Mouse (Mus musculus) midbrain, embryonic 14.5 days (tissue): ENCODE measurements around the gene Lrriq1. TPM values are rescaled to one million over a fixed set of nuclear protein-coding genes. Genes with fewer than 3 reads are reported as not detected.

Experiments used
- ATAC-seq: fragments of 200-750 bp; cut with Nextera tagmentation; 2 replicates; pipeline ENCODE4 v1.8.0; 2017; ENCODE audit warnings: moderate number of reproducible peaks, moderate library complexity; ENCODE audit not compliant: low FRiP score, low TSS enrichment
- DNase-seq: peaks from one replicate; pipeline ENCODE4 v3.0.0-alpha.2; 2015
- H3K27ac ChIP-seq: fragments of 300-500 bp; sonication (generic); replicated peaks from 2 replicates; pipeline ENCODE4 v1.5.1; 2014; ENCODE audit warnings: mild to moderate bottlenecking, low read depth, low read length, moderate library complexity
- H3K27me3 ChIP-seq: fragments of 300-500 bp; sonication (generic); 2 replicates; pipeline ENCODE4 v1.6.1; 2014; ENCODE audit warnings: low read length, control low read depth, mixed read lengths; ENCODE audit not compliant: control insufficient read depth, insufficient read depth
- H3K36me3 ChIP-seq: fragments of 300-500 bp; sonication (generic); 2 replicates; pipeline ENCODE4 v1.6.1; 2014; ENCODE audit warnings: low read length, control low read depth; ENCODE audit not compliant: control insufficient read depth, insufficient read depth
- H3K4me1 ChIP-seq: fragments of 300-500 bp; sonication (generic); 2 replicates; pipeline ENCODE4 v1.6.1; 2014; ENCODE audit warnings: mild to moderate bottlenecking, antibody characterized with exemption, low read length, control low read depth; ENCODE audit not compliant: control insufficient read depth, insufficient read depth
- H3K4me2 ChIP-seq: fragments of 300-500 bp; sonication (generic); 2 replicates; pipeline ENCODE4 v1.6.1; 2014; ENCODE audit warnings: mild to moderate bottlenecking, low read length, moderate library complexity
- H3K4me3 ChIP-seq: fragments of 300-500 bp; sonication (generic); replicated peaks from 2 replicates; pipeline ENCODE4 v1.5.1; 2014; ENCODE audit warnings: low read depth, low read length
- H3K9ac ChIP-seq: fragments of 300-500 bp; sonication (generic); replicated peaks from 2 replicates; pipeline ENCODE4 v1.6.1; 2014; ENCODE audit warnings: mild to moderate bottlenecking, low read length, moderate library complexity
- H3K9me3 ChIP-seq: fragments of 300-500 bp; sonication (generic); 2 replicates; pipeline ENCODE4 v1.6.1; 2016; ENCODE audit warnings: low read length, control low read depth, mixed read lengths; ENCODE audit not compliant: control insufficient read depth
- WGBS: fragments of 180-500 bp; shearing (Covaris S2); extraction: QIAGEN DNeasy Blood & Tissue Kit; methylation state at CpG from one replicate; pipeline ENCODE4 v1.1.7; 2014; 5-methylcytosine and 5-hydroxymethylcytosine counted together
- polyA plus RNA-seq: library from polyadenylated mRNA; unstranded; fragments of >200 nt; fragmentation: Nextera tagmentation; extraction: Ambion mirVana; gene quantifications from 2 replicates; pipeline ENCODE4 v1.2.1, GENCODE M21; 2014

Gene Lrriq1
- polyA plus RNA-seq, 1 experiment from 2014 or later, result 3.1 TPM

GRCm38 (mm10) chr10:103035002-103035640 is 201.0 kb downstream of the Lrriq1 start:
- no peaks in the 10 kb centered on the region for H3K36me3 ChIP-seq
- H3K27me3 ChIP-seq, result peaks cover 55% of the 10 kb centered on the region
- H3K9me3 ChIP-seq, result no peaks in the 10 kb centered on the region
- ATAC-seq (no peak), DNase-seq (peak; percentile 15)
- H3K27ac ChIP-seq, result no peak overlapping the region
- under 1% methylated on average over 14 of the region's 14 CpGs for WGBS
- no peak overlapping the region for H3K9ac ChIP-seq
- H3K4me3 ChIP-seq, result no peak overlapping the region
- H3K4me1 ChIP-seq, result no peaks in the 10 kb centered on the region
- no peak overlapping the region for H3K4me2 ChIP-seq

GRCm38 (mm10) chr10:103030931-103031330 is 205.2 kb downstream of the Lrriq1 start:
- WGBS, result 2% methylated on average over 11 of the region's 11 CpGs
- Histone ChIP-seq H3K9me3 (no peaks in the 10 kb centered on the region), H3K9ac (no peak overlapping the region), H3K27ac (no peak overlapping the region), H3K4me3 (no peak overlapping the region), H3K36me3 (no peaks in the 10 kb centered on the region), H3K4me1 (peaks cover 4% of the 10 kb centered on the region; the same call in 1 of the 2 replicates), H3K27me3 (peaks cover 79% of the 10 kb centered on the region), H3K4me2 (no peak overlapping the region)
- ATAC-seq (no peak), DNase-seq (peak; percentile 18)

- no peak within 1 kb of the TSS for H3K4me2 ChIP-seq
- ATAC-seq (no peak), DNase-seq (peak; percentile 41)
- no peak within 1 kb of the TSS for H3K9ac ChIP-seq
- no peak within 1 kb of the TSS for H3K27ac ChIP-seq
- 1% methylated on average over 32 of the region's 32 CpGs for WGBS
- peaks cover 4% of the 10 kb centered on the region; the same call in 1 of the 2 replicates for H3K4me1 ChIP-seq
- peaks cover 78% of the 10 kb centered on the region for H3K27me3 ChIP-seq
- H3K36me3 ChIP-seq, result no peaks in the 10 kb centered on the region
- no peaks in the 10 kb centered on the region for H3K9me3 ChIP-seq
- no peak within 1 kb of the TSS for H3K4me3 ChIP-seq
Observed at GRCm38 (mm10) chr10:103029730-103030490, 206.2 kb downstream of the Lrriq1 start, which contains the start of gene Alx1. Gene Alx1 (minus strand): TSS chr10:103030215.

- H3K9me3 ChIP-seq, result no peaks in the 10 kb centered on the region
- no peak overlapping the region for H3K9ac ChIP-seq
- H3K27ac ChIP-seq, result no peak overlapping the region
- H3K4me1 ChIP-seq, result peaks cover 4% of the 10 kb centered on the region; the same call in 1 of the 2 replicates
- peak; percentile 56 for DNase-seq
- no peaks in the 10 kb centered on the region for H3K36me3 ChIP-seq
- ATAC-seq, result no peak
- under 1% methylated on average over 23 of the region's 23 CpGs for WGBS
- H3K4me3 ChIP-seq, result no peak overlapping the region
- peaks cover 72% of the 10 kb centered on the region for H3K27me3 ChIP-seq
- no peak overlapping the region for H3K4me2 ChIP-seq
Observed at GRCm38 (mm10) chr10:103029132-103029729, 206.9 kb downstream of the Lrriq1 start.

GRCm38 (mm10) chr10:103028253-103029131 is 207.6 kb downstream of the Lrriq1 start:
- Histone ChIP-seq H3K27ac (no peak overlapping the region), H3K4me3 (peak overlapping the region; percentile 31), H3K4me2 (peak overlapping the region; percentile 46), H3K4me1 (peaks cover 4% of the 10 kb centered on the region; the same call in 1 of the 2 replicates), H3K9ac (no peak overlapping the region), H3K9me3 (no peaks in the 10 kb centered on the region), H3K36me3 (no peaks in the 10 kb centered on the region), H3K27me3 (peaks cover 75% of the 10 kb centered on the region)
- under 1% methylated on average over 48 of the region's 50 CpGs for WGBS
- peak; percentile 52 for DNase-seq
- ATAC-seq, result peak; percentile 46

- no peak overlapping the region for H3K27ac ChIP-seq
- H3K9me3 ChIP-seq, result no peaks in the 10 kb centered on the region
- peaks cover 69% of the 10 kb centered on the region for H3K27me3 ChIP-seq
- ATAC-seq (peak; percentile 2; the same call in 1 of the 2 replicates), DNase-seq (no peak)
- WGBS, result under 1% methylated on average over 15 of the region's 15 CpGs
- H3K9ac ChIP-seq, result no peak overlapping the region
- peak overlapping the region; percentile 31; the same call in 1 of the 2 replicates for H3K4me3 ChIP-seq
- peaks cover 4% of the 10 kb centered on the region; the same call in 1 of the 2 replicates for H3K4me1 ChIP-seq
- peak overlapping the region; percentile 46 for H3K4me2 ChIP-seq
- H3K36me3 ChIP-seq, result no peaks in the 10 kb centered on the region
Observed at GRCm38 (mm10) chr10:103027931-103028252, 208.2 kb downstream of the Lrriq1 start.

- peak; percentile 68 for DNase-seq
- H3K4me3 ChIP-seq, result no peak overlapping the region
- H3K27ac ChIP-seq, result no peak overlapping the region
- no peak overlapping the region for H3K9ac ChIP-seq
- no peak overlapping the region for H3K4me2 ChIP-seq
- peaks cover 4% of the 10 kb centered on the region; the same call in 1 of the 2 replicates for H3K4me1 ChIP-seq
- no peak for ATAC-seq
- WGBS, result under 1% methylated on average over 20 of the region's 20 CpGs
- H3K27me3 ChIP-seq, result peaks cover 65% of the 10 kb centered on the region
- H3K9me3 ChIP-seq, result no peaks in the 10 kb centered on the region
- H3K36me3 ChIP-seq, result no peaks in the 10 kb centered on the region
Observed at GRCm38 (mm10) chr10:103027226-103027930, 208.7 kb downstream of the Lrriq1 start.
